Mouse (Mus musculus) kidney, adult 2 months (tissue): ENCODE data around the gene Phox2a.

Experiments
- CTCF ChIP-seq: fragments of 200-500 bp; conservative IDR thresholded peaks from 2 replicates; pipeline ENCODE4 v1.5.1; 2011; ENCODE audit warnings: low read depth, mild to moderate bottlenecking, control low read depth, low read length, moderate library complexity, mixed read lengths; ENCODE audit not compliant: insufficient read depth, insufficient read length
- POLR2A ChIP-seq: fragments of 200-500 bp; IDR thresholded peaks from one replicate; pipeline ENCODE4 v1.6.1; 2011; ENCODE audit warnings: low read depth, low read length, control low read depth

DNA sequence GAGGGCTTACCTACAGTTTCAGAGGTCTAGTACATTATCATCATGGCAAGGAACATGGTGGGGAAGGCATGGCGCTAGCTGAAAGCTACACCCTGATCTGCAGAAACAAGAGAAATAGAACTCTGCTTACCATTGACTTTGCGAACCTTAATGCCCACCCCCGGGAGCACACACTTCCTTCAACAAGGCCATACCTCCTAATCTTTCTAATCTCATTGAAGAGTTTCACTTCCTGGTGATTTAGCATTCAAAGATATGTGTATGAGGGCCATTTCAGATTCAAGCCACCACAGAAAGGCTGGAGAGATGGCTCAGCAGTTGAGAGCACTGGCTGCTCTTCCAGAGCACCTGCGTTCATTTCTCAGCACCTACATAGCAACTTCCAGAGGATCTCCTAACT lies 39.0 kb downstream of the Phox2a start, which contains the start of gene Folr2:
- TF ChIP-seq CTCF = no peak
- no peak for TF ChIP-seq POLR2A
